Mouse (Mus musculus) spleen, postnatal 10 days (tissue): ENCODE data around the gene Nuak1.
A peak's percentile ranks its signal among the peaks of the same experiment; 100 is the strongest.
"Not testable (repeated sequence)": the region's sequence is repeated elsewhere in the genome, so short reads cannot be mapped to it uniquely, and the experiment has no call there.

Source experiments
- DNase-seq, 2 experiments: peaks; one replicate each; pipeline ENCODE4 v3.0.0; 2021 to 2022; ENCODE audit warnings: low spot score in 2 of 2

Gene Nuak1

DNA sequence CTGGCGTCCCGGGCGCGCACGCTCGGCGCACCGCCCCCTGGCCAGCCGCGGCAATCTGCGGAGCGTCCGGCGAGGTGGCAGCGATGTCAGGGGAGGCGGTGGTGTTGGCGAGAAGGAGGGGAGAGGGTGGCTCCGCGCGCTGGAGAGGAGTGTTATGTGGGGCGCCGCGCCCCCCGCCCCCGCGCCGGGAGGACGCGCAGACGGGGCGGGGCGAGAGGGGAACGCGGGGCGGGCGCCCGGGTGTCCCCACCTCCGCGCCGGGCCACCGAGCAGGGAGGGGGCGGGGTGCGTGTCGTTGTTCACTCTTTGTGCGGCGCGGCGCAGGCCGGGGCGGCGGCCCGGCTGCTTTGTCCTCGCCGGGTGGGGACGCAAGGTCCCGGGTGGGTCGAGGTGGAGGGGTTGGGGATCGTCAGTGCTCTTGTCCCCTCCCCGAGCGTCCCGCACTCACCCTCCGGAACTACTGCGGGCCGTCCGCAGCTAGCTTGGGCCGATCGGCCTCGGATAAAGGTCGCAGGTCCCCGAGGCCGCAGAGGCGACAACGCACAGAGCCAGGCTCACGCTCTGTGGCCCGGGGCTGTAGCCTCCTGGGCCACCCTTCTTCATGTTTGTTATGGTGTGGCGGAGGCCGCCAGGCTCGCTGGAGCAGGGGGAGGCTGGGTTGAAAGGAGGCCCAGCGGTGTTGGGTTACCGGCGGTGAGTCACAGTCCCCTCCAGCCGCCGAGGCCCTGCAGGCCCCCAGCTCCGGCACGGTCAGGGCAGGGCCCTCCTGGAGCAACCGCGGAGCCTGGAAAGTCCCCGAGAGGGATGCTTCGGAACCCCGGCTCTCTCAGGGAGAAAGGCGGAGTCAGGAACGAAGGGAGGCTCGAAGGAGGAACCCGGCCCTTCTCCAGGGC is at the start of gene Nuak1:
Gene Nuak1 (minus strand): TSS at position 57 of the 893 bp plus-strand sequence.
- peak; percentile 55 to 82 for DNase-seq

DNA sequence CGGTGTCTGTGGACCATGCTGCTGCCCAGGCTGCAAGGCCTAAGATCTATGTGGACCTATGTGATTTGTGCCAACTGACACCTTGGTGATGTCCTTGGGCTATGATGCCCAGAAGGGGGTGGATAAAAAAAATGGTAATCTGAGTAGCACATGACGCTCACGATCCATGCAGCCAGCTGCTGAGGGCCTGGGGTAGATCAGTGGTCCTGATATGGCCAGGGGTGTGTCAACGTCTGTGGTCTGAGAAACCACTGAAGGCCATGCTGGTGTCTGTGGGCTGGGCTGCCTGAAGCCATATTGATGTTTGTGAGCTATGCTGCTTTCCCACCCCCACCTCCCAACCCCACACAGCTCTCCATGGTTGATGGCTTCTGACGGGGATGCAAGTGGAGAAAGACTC is 49.7 kb upstream of the Nuak1 start:
- no peak for DNase-seq

DNA sequence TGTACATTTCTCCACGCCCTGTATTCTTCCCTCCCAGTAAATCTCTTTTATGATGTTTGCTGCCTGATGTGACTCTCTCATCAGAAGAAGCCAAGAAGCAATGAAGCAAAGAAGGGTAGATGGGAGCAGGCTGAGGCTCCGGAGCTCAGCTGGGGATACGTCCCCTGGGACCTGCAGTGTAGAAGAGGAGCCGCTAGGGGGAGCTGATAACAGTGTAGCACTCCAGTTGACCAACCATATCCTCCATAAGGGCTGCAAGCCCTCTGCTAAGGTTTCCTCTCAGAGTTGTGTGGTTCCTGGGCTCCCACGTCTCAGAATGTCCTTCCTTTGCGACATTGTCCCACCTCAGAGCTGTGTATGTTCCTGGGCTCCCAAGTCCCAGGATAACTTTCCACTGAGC is 47.9 kb upstream of the Nuak1 start:
- DNase-seq: peak; percentile 61 to 79

DNA sequence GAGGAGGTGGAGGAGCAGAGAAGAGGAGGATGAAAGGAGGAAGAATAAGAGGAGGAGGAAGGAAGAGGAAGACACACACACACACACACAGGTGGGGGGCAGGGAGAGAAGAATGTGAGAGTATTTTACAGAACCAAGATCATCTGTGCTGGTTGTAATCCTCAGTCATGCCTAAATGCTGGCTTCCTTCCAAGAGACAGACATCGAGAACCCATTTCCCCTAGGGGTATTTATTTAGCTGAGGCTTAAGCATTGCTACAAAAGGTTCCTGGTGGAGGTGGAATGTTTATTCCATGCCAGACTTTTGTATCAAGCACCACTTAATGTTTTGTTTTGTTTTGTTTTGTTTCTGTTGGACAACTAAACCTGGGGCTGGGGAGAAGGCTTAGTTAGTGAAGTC is 44.3 kb upstream of the Nuak1 start:
- no peak for DNase-seq

DNA sequence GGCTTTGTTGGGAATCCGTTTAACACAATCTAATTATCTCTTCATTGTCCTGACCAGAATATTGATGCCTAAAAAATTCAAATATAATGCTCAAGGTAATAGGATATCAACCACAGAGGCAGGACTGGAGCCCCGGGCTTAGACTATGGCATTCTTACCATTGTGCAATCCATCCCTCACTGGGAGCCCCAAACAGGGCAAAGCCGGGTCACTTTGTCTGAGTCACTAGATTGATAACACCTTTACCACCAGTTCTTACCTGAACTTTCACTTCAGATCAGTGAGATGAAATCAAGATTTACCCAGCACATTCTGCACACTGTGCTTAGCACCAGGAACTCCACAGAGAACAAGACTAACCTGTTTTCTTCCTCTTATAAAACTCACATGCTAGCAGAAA is 43.2 kb upstream of the Nuak1 start:
- DNase-seq: no peak

DNA sequence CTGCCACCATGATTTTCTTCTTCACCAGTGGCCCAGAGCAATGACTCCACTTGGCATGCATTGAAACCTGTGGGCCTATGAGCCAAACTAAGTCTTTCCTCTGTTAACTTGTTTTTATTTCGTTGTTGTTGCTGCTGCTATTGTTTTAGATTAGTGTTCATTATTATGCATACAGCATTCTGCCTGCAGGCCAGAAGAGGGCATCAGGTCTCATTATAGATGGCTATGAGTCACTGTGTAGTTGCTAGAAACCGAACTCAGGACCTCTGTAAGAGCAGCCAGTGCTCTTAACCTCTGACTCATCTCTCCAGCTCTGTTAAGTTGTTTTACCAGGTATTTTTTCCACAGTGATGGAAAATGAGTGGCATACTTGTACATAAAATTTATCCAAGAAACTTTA is 42.7 kb upstream of the Nuak1 start:
- DNase-seq: no peak

DNA sequence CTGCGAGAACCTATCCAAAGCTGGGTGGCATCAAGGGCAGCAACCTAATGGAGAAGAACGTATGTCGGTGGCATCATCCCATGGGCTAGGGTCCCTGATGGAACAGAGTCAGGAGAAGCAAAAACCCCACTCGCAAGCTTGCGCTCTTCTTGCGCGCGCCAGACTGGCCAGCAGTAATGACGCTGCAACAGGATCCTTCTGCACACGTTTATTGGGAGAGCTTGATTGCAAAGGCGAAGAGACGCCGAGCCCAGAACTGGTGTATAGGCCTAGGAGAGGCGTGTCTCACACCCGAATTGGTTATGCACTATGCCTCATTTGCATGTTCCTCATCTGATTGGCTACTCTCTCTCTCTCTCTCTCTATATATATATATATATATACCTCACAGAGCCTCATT is 42.0 kb upstream of the Nuak1 start:
- not testable (repeated sequence) for DNase-seq

DNA sequence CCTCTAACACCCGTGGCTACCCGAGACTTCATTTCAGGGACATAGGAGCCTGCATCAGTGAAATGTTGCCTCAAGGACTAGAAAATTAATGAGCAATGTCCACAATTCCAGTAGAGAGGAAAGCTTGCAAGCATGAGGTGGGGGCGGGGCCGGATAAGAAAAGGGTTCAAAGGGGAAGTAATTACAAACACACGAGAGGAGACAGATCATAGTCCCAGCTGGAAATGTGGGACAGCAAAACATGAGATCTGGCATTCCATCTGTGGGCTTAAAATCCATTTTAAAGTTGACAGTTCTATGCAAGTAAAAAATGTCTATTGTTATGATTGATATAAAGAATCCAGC is 40.9 kb upstream of the Nuak1 start:
- DNase-seq: no peak

DNA sequence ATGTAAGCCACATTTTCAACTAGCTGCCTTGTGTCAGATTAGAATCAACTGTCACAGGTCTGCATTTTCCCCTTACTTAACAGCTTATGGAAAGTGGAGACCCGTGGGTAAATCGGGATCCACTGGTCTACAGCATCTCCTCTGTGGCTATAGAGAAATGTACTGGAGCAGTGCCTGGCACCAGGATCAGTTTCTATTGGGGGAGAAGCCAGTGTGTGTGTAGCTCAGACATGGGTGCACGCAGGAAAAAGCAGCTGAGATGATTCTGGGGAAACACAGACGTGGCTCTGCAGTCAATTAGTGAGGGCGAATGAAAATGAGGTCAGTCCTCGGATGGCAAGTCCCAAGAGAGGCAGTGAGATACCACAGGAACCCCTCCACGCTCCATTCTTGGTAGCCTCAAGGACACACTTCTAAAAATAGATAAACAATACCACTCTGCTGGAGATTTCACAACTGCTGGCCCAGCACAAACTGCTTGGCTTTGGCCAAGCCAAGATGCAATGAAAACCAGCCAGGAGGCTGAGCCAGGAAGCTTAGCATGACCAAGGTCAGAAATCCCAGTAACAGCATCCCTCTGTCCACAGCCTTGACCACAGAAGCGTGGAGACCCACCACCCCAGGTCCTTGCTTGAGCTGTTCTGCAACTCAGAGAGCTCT is 40.4 kb upstream of the Nuak1 start:
- no peak for DNase-seq

DNA sequence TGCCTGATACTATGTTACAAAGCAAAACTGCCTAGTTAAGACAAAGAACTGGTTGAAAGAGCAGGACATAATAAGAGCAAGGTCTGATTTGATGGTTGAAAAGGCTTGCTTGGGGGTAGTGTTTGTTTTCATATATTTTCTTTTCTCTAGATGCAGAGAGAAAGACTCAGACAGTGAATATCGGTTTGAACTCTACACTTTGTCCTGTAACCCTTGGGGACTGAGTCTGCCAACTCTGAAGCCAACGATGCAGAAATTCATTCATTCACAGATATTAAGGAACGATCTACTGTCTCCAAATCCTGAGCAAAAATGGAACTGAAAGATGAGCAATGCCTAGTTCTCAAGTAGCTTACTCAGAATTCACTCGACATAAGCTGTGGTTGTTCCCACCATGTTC is 39.7 kb upstream of the Nuak1 start:
- DNase-seq: no peak

DNA sequence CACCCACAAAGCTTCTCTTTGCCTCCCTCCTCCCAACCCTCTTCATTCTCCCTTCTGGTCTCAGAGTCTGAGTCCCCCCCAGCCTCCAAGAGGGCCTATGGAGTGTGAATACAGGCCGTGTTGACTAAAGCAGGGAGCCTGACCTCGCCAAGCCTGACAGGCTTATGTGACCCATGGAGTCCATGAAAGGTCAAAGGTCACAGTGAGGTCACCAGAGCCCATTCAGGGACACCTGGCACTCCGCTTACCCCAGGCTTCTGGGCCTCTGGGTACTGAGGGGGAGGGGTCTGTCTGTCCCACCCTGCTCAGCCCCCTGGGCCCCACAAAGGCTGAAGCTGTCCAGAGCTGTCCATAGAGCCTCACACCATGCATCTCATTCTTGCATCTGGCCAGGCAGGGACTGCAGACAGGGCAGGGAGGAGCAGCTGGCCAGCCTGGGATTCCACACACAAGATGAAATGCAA is 37.2 kb upstream of the Nuak1 start:
- no peak for DNase-seq

DNA sequence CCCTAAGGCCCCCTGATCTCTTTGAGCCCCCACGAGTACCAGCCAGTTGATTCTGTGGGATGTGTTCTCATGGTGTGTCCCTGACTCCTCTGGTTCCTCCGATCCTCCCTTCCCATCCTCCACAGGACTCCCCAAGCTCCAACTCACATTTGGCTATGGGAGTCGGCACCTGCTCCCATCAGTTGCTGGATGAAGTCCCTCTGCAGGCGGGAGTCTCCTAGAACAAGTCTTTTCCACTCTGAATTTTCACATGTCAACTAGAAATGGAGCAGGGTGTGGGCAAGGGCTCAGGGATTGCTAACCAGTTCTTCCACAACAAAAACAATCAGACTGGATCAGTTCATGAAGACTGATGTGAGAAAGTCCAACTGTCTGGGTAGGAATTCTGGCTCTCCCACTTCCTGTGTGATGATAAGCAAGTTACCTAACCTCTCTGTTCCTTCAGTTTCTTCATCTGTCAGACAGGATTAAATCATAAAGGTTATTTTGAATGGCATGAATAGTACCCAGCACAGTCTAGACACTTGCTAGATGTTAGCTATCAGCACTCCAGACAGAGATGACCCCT is 36.7 kb upstream of the Nuak1 start:
- no peak for DNase-seq

DNA sequence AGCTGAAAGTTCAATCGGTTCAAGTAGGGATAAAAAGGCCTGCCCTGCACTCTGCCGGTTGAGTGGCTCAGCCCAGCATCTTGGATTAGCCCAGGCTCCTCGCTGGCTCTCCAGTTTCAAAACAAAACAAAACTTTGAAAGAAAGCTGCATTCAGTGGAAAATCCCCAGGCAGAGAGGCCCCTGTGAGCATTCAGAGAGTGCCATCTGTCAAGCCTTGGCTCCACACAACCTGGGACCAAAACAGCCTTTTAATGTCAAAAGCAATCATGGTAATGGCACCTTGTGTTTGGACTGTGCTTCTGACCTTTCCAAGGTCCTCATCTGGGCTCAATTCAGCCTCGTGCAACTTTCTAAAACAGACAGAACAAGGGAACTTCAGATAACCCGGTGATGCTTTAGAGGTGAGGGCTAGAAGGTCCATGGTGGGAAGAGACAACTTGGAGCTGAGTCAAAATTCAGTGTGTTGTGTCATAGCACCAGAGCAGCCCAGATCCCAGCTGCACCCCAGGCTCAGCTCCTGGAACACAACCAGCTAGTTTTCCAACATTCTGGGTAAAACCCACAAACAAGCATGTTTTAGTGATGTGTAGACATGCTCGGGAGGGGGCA is 27.3 kb upstream of the Nuak1 start:
- DNase-seq: no peak

DNA sequence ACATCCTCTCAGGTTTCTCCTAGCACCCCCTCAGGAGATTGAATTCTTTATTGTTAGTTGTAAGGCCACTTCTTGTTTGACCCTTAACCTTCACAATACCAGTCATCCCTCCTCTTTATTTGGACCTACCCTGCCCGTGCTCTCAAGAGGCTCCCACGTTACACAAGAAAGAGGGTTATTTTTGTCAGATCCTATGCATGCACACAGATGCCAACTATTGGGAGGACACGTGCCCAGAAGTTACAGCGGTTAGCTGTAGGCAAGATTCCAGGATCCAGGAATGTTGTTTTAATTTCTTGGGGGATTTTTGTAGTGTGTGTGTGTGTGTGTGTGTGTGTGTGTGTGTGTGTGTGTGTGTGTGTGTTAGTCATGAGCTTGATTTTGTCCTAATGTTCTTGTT is 25.1 kb upstream of the Nuak1 start:
- DNase-seq: no peak

DNA sequence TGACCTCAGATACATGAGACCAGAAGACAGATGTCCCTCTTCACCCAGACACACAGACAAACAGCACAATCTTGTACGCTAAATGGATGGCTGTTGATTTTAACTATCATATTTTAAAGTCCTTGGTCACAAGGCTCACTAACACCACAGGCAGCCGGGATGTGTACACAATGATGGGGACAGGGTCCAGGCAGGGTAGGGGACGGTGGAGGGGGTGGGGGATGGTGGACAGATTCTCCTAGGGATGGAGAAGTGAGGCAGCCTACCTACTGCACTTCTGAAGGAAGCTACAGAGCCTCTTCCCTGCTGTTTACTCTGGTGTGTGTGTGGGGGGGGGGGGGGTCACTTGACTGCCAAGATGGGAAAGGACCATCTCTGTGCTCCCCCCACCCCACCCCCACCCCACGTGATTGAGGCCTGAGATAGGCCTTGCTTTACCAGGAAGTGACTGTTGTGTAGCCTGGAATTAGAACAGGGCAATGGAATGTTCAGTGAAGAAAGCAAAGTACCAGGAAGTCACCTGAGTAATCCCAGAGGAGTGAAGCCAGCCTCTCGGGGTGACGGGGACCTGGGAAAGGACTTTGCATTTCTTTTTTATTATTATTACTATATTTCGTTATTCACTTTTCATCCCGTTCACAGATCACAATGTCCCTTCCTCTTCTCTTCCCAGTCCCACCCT is 20.2 kb upstream of the Nuak1 start:
- no peak for DNase-seq

DNA sequence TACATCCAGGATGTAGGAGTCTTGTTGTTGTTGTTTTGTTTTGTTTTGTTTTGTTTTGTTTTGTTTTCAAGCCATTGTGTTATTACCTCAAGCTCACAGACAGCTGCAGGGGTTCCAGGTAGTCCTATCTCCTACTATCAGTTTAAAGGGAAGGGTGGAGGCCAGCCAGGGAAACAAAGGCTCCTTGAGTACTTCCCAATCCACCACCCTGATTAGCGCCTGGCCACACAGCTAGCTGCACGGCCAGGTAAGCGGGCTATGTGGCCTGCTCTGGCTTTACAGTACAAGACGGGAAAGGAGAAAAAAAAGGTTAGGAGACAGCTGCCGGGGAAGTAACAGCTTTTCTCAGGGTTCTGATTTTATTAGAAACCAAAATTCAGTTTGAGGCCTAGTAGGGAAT is 17.7 kb upstream of the Nuak1 start:
- no peak for DNase-seq

DNA sequence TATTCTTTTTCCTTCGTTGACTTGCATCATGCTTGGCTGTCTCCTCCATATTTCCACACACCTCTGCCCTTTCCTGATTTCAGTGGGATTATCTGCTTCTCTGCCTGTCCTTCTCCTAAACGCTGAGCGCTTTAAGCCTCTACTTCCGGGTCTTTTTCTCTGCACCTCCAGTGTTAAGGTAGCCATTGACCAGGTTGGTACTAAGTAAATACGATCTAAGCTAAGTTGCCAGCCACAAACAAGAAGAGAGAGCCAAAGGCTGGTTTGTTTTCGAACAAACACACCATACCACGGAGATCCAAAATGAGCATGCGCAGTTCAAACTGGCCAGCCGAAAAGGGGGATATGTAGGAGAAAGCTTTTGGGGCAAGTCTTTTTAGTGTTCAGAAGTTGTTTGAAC is 17.1 kb upstream of the Nuak1 start:
- DNase-seq: no peak

DNA sequence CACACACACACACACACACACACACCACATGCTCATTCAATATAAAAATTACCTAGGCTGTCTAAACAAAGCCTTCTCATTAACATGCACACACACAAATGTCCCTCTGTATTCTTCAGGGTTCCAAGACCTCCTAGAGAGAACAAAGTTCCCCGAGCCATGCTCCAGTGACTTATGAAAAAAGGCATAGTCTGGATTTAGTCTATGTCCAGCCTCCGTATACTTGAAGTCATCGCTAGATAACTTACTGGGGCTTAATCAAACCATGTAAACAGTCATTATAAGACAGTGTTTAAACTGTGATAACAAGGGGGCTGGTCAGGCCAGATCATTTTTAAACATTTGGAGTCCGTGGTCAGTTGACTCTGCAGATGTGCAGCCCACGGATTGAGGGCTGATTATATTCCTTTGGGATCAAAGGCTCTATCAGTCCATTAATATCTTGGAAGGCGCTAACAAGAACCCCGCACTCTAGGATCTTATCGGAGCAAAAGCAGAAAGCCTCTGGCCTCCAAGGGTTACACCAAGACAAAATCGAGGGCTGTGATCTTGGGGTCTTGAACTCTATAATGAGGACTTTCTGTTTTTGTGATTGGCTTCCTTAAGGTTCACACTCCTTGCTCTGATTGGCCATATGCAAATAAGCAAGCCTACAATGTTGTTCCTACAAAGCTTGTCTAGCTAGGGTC is 16.4 kb upstream of the Nuak1 start:
- DNase-seq: no peak

DNA sequence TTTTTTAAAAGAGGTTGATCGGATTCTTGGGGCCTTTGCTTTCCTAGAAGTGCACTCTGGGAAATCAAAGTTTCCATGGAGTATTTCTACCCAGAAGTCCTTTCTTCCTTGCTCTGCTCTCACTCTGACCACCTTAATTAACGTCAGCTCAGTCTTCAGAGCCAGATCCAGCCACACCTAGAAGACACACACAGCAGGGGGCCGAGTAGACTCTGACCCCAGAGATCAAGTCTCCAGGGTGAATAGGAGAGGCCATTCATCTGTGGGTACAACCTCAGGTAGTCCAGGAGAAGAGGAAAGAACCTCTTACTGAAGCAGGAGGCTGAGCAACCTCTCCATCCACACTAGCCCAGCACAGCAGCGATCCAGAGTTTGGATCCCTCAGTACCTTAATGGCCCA is 11.5 kb upstream of the Nuak1 start:
- no peak for DNase-seq

DNA sequence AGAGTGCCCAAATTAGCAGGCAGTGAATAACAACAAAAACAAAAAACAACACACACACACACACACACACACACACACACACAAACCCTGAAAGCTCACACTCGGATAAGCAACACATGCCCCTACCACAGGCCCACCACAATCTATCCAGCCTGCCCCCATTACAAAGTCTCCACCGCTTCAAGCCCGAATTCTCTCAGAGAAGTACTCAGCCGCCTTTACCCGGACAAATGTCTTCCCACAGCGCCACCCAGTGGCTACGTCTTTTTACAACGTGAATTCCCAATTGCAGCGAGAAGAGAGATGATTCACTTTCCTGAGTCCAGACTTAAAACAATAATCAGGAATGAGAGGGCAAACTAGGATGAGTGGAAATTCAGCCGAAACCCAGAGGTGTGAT is 10.3 kb upstream of the Nuak1 start:
- peak; percentile 51 to 85 for DNase-seq

DNA sequence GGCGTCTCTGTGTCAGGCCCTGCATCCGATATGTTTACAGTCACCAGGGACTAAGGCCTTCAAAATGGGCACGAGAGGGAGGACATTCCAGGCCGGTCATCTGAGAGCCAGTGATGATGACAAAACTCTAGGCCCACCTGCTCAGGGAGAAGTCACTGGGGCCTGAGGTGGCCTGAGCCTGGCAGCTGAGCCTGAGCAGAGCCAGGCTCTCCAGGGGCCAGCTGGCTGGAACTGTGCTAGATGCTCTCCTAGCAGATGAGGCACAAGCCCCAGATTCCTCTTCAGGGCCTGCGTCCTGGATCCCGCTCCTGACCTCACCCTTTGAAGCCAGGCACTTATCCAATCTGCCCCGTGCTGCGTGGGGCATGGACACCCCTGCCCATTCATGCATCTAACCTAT is 9.3 kb upstream of the Nuak1 start:
- DNase-seq: no peak
